Mouse (Mus musculus): Measurements from ENCODE around the gene Gm20696.

GRCm38 (mm10) chr6:99546416-99546815, 120.2 kb downstream of the Gm20696 start:
- TF ChIP-seq GATA1 (IDR thresholded peaks at IDR 0.05; ENCODE audit: low read length): no peak
- no peak for TF ChIP-seq TAL1 (IDR thresholded peaks at IDR 0.05; ENCODE audit: low read length)
